ENCODE assay signal across 32 mouse cellular contexts in the genomic region with DNA sequence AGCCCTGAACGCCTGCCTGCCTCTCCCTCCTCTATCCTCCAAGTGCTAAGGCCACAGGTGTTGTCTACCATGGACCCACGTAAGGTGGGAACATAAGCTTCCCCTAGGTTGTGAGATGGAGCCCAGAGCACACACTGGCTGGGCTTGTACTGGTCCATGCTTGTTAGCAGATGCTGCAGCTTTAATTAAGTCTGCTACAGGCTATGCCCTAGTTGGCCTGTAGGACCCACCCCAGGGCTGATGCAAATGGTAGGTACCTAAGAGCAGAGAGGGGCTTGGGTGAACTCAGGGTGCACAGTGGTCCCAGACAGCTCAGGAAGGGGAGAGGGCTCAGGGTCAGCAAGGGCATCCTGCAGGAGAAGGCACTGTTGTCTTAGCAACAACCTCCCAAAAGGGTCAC. TPM values are rescaled to one million over a fixed set of nuclear protein-coding genes. Genes with fewer than 3 reads are reported as not detected.
DNase-seq lines count a peak whose midpoint lies in the region; ATAC-seq and TF ChIP-seq lines count a peak whose summit lies in the region.
"Had no signal": no experiment of that assay in that cellular context is flagged by ENCODE, and none has a peak within 500 bp of the region (broad histone marks: within the 10 kb centered on the region; RNA-seq: fewer than 3 reads in every experiment).

No protein-coding gene starts in this region.

- H3K4me2 ChIP-seq in heart, embryonic 13.5 days = no peak overlapping the region
- no peak overlapping the region for H3K4me2 ChIP-seq in liver, postnatal 0 days (ENCODE audit: low read depth, low read length)
- no peak overlapping the region for H3K4me2 ChIP-seq in liver, embryonic 12.5 days
- H3K4me2 ChIP-seq: embryonic facial prominence, embryonic 12.5 days; embryonic facial prominence, embryonic 15.5 days; heart, embryonic 12.5 days; hindbrain, embryonic 13.5 days had no signal

- DNase-seq in heart, postnatal 10 days = no peak
- no peak for DNase-seq in liver, postnatal 0 days
- peak; percentile 10 for DNase-seq in thymus, postnatal 0 days (ENCODE audit: low spot score)
- no peak for DNase-seq in thymus, postnatal 10 days (ENCODE audit: low spot score in 2 of 2)
- DNase-seq: adrenal gland, postnatal 10 days; adrenal gland, postnatal 36 days; B cell, adult 2 months; cerebellum, adult 11 months; cerebellum, adult 2 months; cerebellum, adult 9-11 months; cerebellum, postnatal 25 days; forebrain, postnatal 0 days; gastrocnemius, adult 2 months; gastrocnemius, postnatal 14 days; heart, adult 18-20 months; heart, postnatal 36 days had no signal

- no peak overlapping the region for H3K4me3 ChIP-seq in heart, embryonic 13.5 days
- H3K4me3 ChIP-seq in liver, postnatal 0 days (ENCODE audit: low read depth, low read length) = no peak overlapping the region
- no peak overlapping the region for H3K4me3 ChIP-seq in liver, embryonic 12.5 days
- H3K4me3 ChIP-seq: embryonic facial prominence, embryonic 12.5 days; embryonic facial prominence, embryonic 15.5 days; gastrocnemius, adult 2 months; heart, embryonic 12.5 days; hindbrain, embryonic 10.5 days; hindbrain, embryonic 13.5 days had no signal

- peaks cover 7% of the 10 kb centered on the region for H3K4me1 ChIP-seq in heart, embryonic 13.5 days
- H3K4me1 ChIP-seq in liver, postnatal 0 days (ENCODE audit: insufficient read depth) = peaks cover 10% of the 10 kb centered on the region; the same call in 1 of the 2 replicates
- peaks cover 25% of the 10 kb centered on the region for H3K4me1 ChIP-seq in liver, embryonic 12.5 days

- peaks cover 17% of the 10 kb centered on the region for H3K27me3 ChIP-seq in heart, embryonic 13.5 days (replicated peaks)
- H3K27me3 ChIP-seq in liver, postnatal 0 days (ENCODE audit: insufficient read depth, low read length) = 0 out of 2 replicates have a peak, but pooled peaks cover 4% of the 10 kb centered on the region
- H3K27me3 ChIP-seq in liver, embryonic 12.5 days (replicated peaks) = peaks cover 35% of the 10 kb centered on the region
- H3K27me3 ChIP-seq: embryonic facial prominence, embryonic 12.5 days; embryonic facial prominence, embryonic 15.5 days; Patski had no signal

- H3K9ac ChIP-seq in heart, embryonic 13.5 days = 0 out of 2 replicates have a peak overlapping the region, but pooled peaks have one; percentile 30
- H3K9ac ChIP-seq in liver, postnatal 0 days (replicated peaks) = peak overlapping the region; percentile 16; the same call in 1 of the 2 replicates
- H3K9ac ChIP-seq in liver, embryonic 12.5 days = no peak overlapping the region
- H3K9ac ChIP-seq: embryonic facial prominence, embryonic 12.5 days; embryonic facial prominence, embryonic 15.5 days; forebrain, postnatal 0 days; heart, embryonic 12.5 days; hindbrain, embryonic 13.5 days had no signal

- no peak overlapping the region for H3K27ac ChIP-seq in heart, embryonic 13.5 days (replicated peaks)
- H3K27ac ChIP-seq in liver, postnatal 0 days (ENCODE audit: low read depth) = peak overlapping the region; percentile 46
- H3K27ac ChIP-seq in liver, embryonic 12.5 days = no peak overlapping the region
- H3K27ac ChIP-seq: embryonic facial prominence, embryonic 12.5 days; embryonic facial prominence, embryonic 15.5 days; gastrocnemius, adult 2 months; hindbrain, embryonic 10.5 days; hindbrain, embryonic 13.5 days had no signal

- H3K36me3 ChIP-seq in heart, embryonic 13.5 days = no peaks in the 10 kb centered on the region
- no peaks in the 10 kb centered on the region for H3K36me3 ChIP-seq in liver, postnatal 0 days (replicated peaks; ENCODE audit: insufficient read depth, low read length)
- H3K36me3 ChIP-seq in liver, embryonic 12.5 days = no peaks in the 10 kb centered on the region
- H3K36me3 ChIP-seq: embryonic facial prominence, embryonic 12.5 days; embryonic facial prominence, embryonic 15.5 days; G1E; heart, embryonic 12.5 days; hindbrain, embryonic 10.5 days; hindbrain, embryonic 13.5 days had no signal

- intact Hi-C loops in heart, postnatal 10 days (cut with DNase I) = loop anchor here (2.0 to 10.0 kb wide), 2 partner anchors 95 to 195 kb away; no protein-coding TSS in a partner anchor

- 0 out of 2 replicates have a peak, but pooled peaks have one; percentile 4 for TF ChIP-seq CTCF in liver, postnatal 0 days (IDR thresholded peaks at IDR 0.05; ENCODE audit: low read depth)

- WGBS in heart, embryonic 13.5 days = 54% methylated on average over 2 of the region's 2 CpGs
- 61% methylated on average over 2 of the region's 2 CpGs for WGBS in liver, postnatal 0 days (ENCODE audit: insufficient replicate concordance)
- 43% methylated on average over 2 of the region's 2 CpGs for whole genome bisulfite sequencing in liver, embryonic 12.5 days (ENCODE audit: insufficient replicate concordance)

- TF ChIP-seq EP300 in liver, postnatal 0 days (IDR thresholded peaks at IDR 0.05; ENCODE audit: low read depth) = no peak

- H3K9me3 ChIP-seq in heart, embryonic 13.5 days = no peaks in the 10 kb centered on the region
- no peaks in the 10 kb centered on the region for H3K9me3 ChIP-seq in liver, postnatal 0 days (ENCODE audit: low read length)
- no peaks in the 10 kb centered on the region for H3K9me3 ChIP-seq in liver, embryonic 12.5 days (replicated peaks)
- H3K9me3 ChIP-seq: embryonic facial prominence, embryonic 12.5 days; embryonic facial prominence, embryonic 15.5 days; G1E; heart, embryonic 12.5 days; hindbrain, embryonic 10.5 days; hindbrain, embryonic 13.5 days had no signal

- no peak for ATAC-seq in heart, embryonic 13.5 days (ENCODE audit: extremely low read depth, insufficient number of reproducible peaks, low FRiP score, low TSS enrichment)
- no peak for ATAC-seq in liver, postnatal 0 days
- ATAC-seq in liver, embryonic 12.5 days = no peak
- ATAC-seq: forebrain, embryonic 14.5 days; forebrain, postnatal 0 days; hindbrain, embryonic 16.5 days; Patski had no signal

RNA-seq across cellular contexts. Expression of gene Prss57, which starts 1.2 kb away (rescaled TPM):
- 0.51 TPM in 1 of 2 replicates, not detected in the other for polyA plus RNA-seq in heart, embryonic 13.5 days (2015; fragmentation: Nextera tagmentation; extraction: Ambion mirVana)
- not detected for total RNA-seq in heart, postnatal 10 days (2021)
- 5.0 and 7.2 TPM in 2 replicates for polyA plus RNA-seq in liver, postnatal 0 days (2015; fragmentation: Nextera tagmentation; extraction: Ambion mirVana)
- polyA plus RNA-seq in liver, embryonic 12.5 days (2016; fragmentation: Nextera tagmentation; extraction: Ambion mirVana) = 1.4 and 2.2 TPM in 2 replicates
- polyA plus RNA-seq in thymus, postnatal 0 days (2015; fragmentation: Nextera tagmentation; extraction: Ambion mirVana) = 31.6 and 32.5 TPM in 2 replicates
- total RNA-seq: adrenal gland, adult 18-20 months; adrenal gland, postnatal 36 days; forebrain, postnatal 0 days; gastrocnemius, adult 2 months; gastrocnemius, postnatal 14 days; gastrocnemius, postnatal 4 days; heart, adult 18-20 months; heart, postnatal 36 days had no signal
- polyA plus RNA-seq: embryonic facial prominence, embryonic 15.5 days; forebrain, embryonic 11.5 days; G1E; hindbrain, embryonic 10.5 days; hindbrain, embryonic 13.5 days; hindbrain, embryonic 16.5 days; Patski had no signal

RNA-seq across cellular contexts. Expression of gene Palm, which starts 3.8 kb away (rescaled TPM):
- 67.1 and 69.3 TPM in 2 replicates for polyA plus RNA-seq in heart, embryonic 13.5 days (2015; fragmentation: Nextera tagmentation; extraction: Ambion mirVana)
- 100 to 1,000 TPM in 1 of 2 experiments, 10 to 100 TPM in 1; 90.8 to 103 TPM for total RNA-seq in heart, postnatal 10 days (2021)
- polyA plus RNA-seq in liver, postnatal 0 days (2015; fragmentation: Nextera tagmentation; extraction: Ambion mirVana) = 7.9 and 9.2 TPM in 2 replicates
- 12.4 and 13.2 TPM in 2 replicates for polyA plus RNA-seq in liver, embryonic 12.5 days (2016; fragmentation: Nextera tagmentation; extraction: Ambion mirVana)
- 50.5 and 51.3 TPM in 2 replicates for polyA plus RNA-seq in thymus, postnatal 0 days (2015; fragmentation: Nextera tagmentation; extraction: Ambion mirVana)

RNA-seq across cellular contexts. Expression of gene Fstl3, which starts 12.5 kb away (rescaled TPM):
- polyA plus RNA-seq in heart, embryonic 13.5 days (2015; fragmentation: Nextera tagmentation; extraction: Ambion mirVana) = 23.8 and 27.3 TPM in 2 replicates
- total RNA-seq in heart, postnatal 10 days (2021) = 1 to 10 TPM; 5.8 to 7.4 TPM
- 0.36 and 0.63 TPM in 2 replicates for polyA plus RNA-seq in liver, postnatal 0 days (2015; fragmentation: Nextera tagmentation; extraction: Ambion mirVana)
- 0.80 and 0.98 TPM in 2 replicates for polyA plus RNA-seq in liver, embryonic 12.5 days (2016; fragmentation: Nextera tagmentation; extraction: Ambion mirVana)
- polyA plus RNA-seq in thymus, postnatal 0 days (2015; fragmentation: Nextera tagmentation; extraction: Ambion mirVana) = 5.4 and 6.0 TPM in 2 replicates

RNA-seq across cellular contexts. Expression of gene Rnf126, which starts 22.8 kb away (rescaled TPM):
- 61.4 and 66.3 TPM in 2 replicates for polyA plus RNA-seq in heart, embryonic 13.5 days (2015; fragmentation: Nextera tagmentation; extraction: Ambion mirVana)
- 10 to 100 TPM; 31.8 to 34.4 TPM for total RNA-seq in heart, postnatal 10 days (2021)
- 28.2 and 34.1 TPM in 2 replicates for polyA plus RNA-seq in liver, postnatal 0 days (2015; fragmentation: Nextera tagmentation; extraction: Ambion mirVana)
- polyA plus RNA-seq in liver, embryonic 12.5 days (2016; fragmentation: Nextera tagmentation; extraction: Ambion mirVana) = 79.6 and 80.4 TPM in 2 replicates
- polyA plus RNA-seq in thymus, postnatal 0 days (2015; fragmentation: Nextera tagmentation; extraction: Ambion mirVana) = 74.1 and 80.0 TPM in 2 replicates

RNA-seq across cellular contexts. Expression of gene Misp, which starts 31.2 kb away (rescaled TPM):
- polyA plus RNA-seq in heart, embryonic 13.5 days (2015; fragmentation: Nextera tagmentation; extraction: Ambion mirVana) = 1.2 and 1.4 TPM in 2 replicates
- total RNA-seq in heart, postnatal 10 days (2021) = under 1 TPM; 0.22 to 0.30 TPM
- 1.00 and 1.3 TPM in 2 replicates for polyA plus RNA-seq in liver, postnatal 0 days (2015; fragmentation: Nextera tagmentation; extraction: Ambion mirVana)
- 0.49 and 0.54 TPM in 2 replicates for polyA plus RNA-seq in liver, embryonic 12.5 days (2016; fragmentation: Nextera tagmentation; extraction: Ambion mirVana)
- 7.5 and 10.5 TPM in 2 replicates for polyA plus RNA-seq in thymus, postnatal 0 days (2015; fragmentation: Nextera tagmentation; extraction: Ambion mirVana)
- total RNA-seq: CH12.LX; common myeloid progenitor, adult 5-6 weeks; gastrocnemius, adult 2 months had no signal
- polyA plus RNA-seq: G1E had no signal
